Mouse (Mus musculus) bone marrow macrophage, adult 2 months (primary cell): ENCODE results near the gene Foxo1. TPM values are rescaled to one million over a fixed set of nuclear protein-coding genes. Genes with fewer than 3 reads are reported as not detected.

ENCODE experiments used
- H3K27ac ChIP-seq: 2 replicates; pipeline ENCODE4 v1.5.1; 2012; ENCODE audit warnings: low read depth, low read length; ENCODE audit not compliant: insufficient read depth
- H3K4me1 ChIP-seq: 2 replicates; pipeline ENCODE4 v1.6.1; 2012; ENCODE audit warnings: low read length; ENCODE audit not compliant: control insufficient read depth, insufficient read depth
- H3K4me3 ChIP-seq: 2 replicates; pipeline ENCODE4 v1.5.1; 2012; ENCODE audit warnings: mild to moderate bottlenecking, low read length, moderate library complexity; ENCODE audit not compliant: insufficient read depth
- CTCF ChIP-seq: IDR thresholded peaks from 2 replicates; pipeline ENCODE4 v1.5.1; 2012; ENCODE audit warnings: low read depth, mild to moderate bottlenecking, low read length, moderate library complexity
- POLR2A ChIP-seq: IDR thresholded peaks from 2 replicates; pipeline ENCODE4 v1.6.1; 2012; ENCODE audit warnings: mild to moderate bottlenecking, low read depth, low read length, borderline replicate concordance
- polyA plus RNA-seq: library from polyadenylated mRNA; stranded (reverse); fragments of >200 nt; gene quantifications from 2 replicates; pipeline ENCODE4 v1.2.4, GENCODE M21; 2012; ENCODE audit not compliant: missing spikeins, insufficient read depth, insufficient read length

Foxo1 gene
- polyA plus RNA-seq, 1 experiment: 6.2 TPM

- peaks cover 5% of the 10 kb centered on the region; the same call in 1 of the 2 replicates for H3K4me1 ChIP-seq
- no peak overlapping the region for H3K27ac ChIP-seq
- no peak for TF ChIP-seq POLR2A
- TF ChIP-seq CTCF: no peak
- H3K4me3 ChIP-seq: peak overlapping the region; percentile 85
These were observed 864 bp upstream of the Foxo1 start for GRCm38 (mm10) chr3:52267293-52267651.

- TF ChIP-seq POLR2A: no peak
- Histone ChIP-seq H3K27ac (peak overlapping the region; percentile 66), H3K4me3 (peak overlapping the region; percentile 97), H3K4me1 (peaks cover 5% of the 10 kb centered on the region; the same call in 1 of the 2 replicates)
These were observed 276 bp downstream of the Foxo1 start for GRCm38 (mm10) chr3:52268487-52268736.

- H3K27ac ChIP-seq: peak overlapping the region; percentile 66
These were observed 789 bp downstream of the Foxo1 start for GRCm38 (mm10) chr3:52268737-52269513.

GRCm38 (mm10) chr3:52269514-52270351 lies 1.6 kb downstream of the Foxo1 start:
- no peak overlapping the region for H3K27ac ChIP-seq
- no peak for TF ChIP-seq POLR2A
- H3K4me3 ChIP-seq: peak overlapping the region; percentile 97
- peaks cover 7% of the 10 kb centered on the region; the same call in 1 of the 2 replicates for H3K4me1 ChIP-seq

More at GRCm38 (mm10) chr3:52268737-52269513, 789 bp downstream of the Foxo1 start:
- TF ChIP-seq CTCF: no peak
- TF ChIP-seq POLR2A: no peak
- peaks cover 5% of the 10 kb centered on the region; the same call in 1 of the 2 replicates for H3K4me1 ChIP-seq
- peak overlapping the region; percentile 97 for H3K4me3 ChIP-seq

GRCm38 (mm10) chr3:52270511-52270910 lies 2.4 kb downstream of the Foxo1 start:
- H3K27ac ChIP-seq: no peak overlapping the region
- TF ChIP-seq POLR2A: no peak
- TF ChIP-seq CTCF: no peak

GRCm38 (mm10) chr3:52271376-52271775 lies 3.2 kb downstream of the Foxo1 start:
- TF ChIP-seq CTCF (no peak), POLR2A (no peak)
- Histone ChIP-seq H3K4me1 (peaks cover 12% of the 10 kb centered on the region), H3K27ac (no peak overlapping the region), H3K4me3 (no peak overlapping the region)

More at GRCm38 (mm10) chr3:52270511-52270910, 2.4 kb downstream of the Foxo1 start:
- Histone ChIP-seq H3K4me1 (peaks cover 12% of the 10 kb centered on the region), H3K4me3 (peak overlapping the region; percentile 97)

GRCm38 (mm10) chr3:52272376-52272865 lies 4.3 kb downstream of the Foxo1 start:
- Histone ChIP-seq H3K4me1 (peaks cover 12% of the 10 kb centered on the region), H3K27ac (no peak overlapping the region), H3K4me3 (no peak overlapping the region)
- TF ChIP-seq CTCF (no peak), POLR2A (no peak)

- TF ChIP-seq POLR2A: no peak
- no peak for TF ChIP-seq CTCF
- Histone ChIP-seq H3K27ac (no peak overlapping the region), H3K4me3 (no peak overlapping the region), H3K4me1 (peaks cover 15% of the 10 kb centered on the region)
These were observed 6.3 kb downstream of the Foxo1 start for GRCm38 (mm10) chr3:52274475-52274874.

GRCm38 (mm10) chr3:52275037-52275555 lies 7.0 kb downstream of the Foxo1 start:
- Histone ChIP-seq H3K4me1 (peaks cover 15% of the 10 kb centered on the region), H3K4me3 (no peak overlapping the region), H3K27ac (no peak overlapping the region)
- no peak for TF ChIP-seq CTCF
- TF ChIP-seq POLR2A: no peak

- H3K4me1 ChIP-seq: peaks cover 4% of the 10 kb centered on the region
- H3K27ac ChIP-seq: no peak overlapping the region
- TF ChIP-seq POLR2A (no peak), CTCF (no peak)
- H3K4me3 ChIP-seq: no peak overlapping the region
These were observed 12.5 kb downstream of the Foxo1 start for GRCm38 (mm10) chr3:52280681-52281080.
